Mouse (Mus musculus) kidney, postnatal 0 days (tissue): ENCODE results near the gene Tmem191c. TPM values are rescaled to one million over a fixed set of nuclear protein-coding genes. Genes with fewer than 3 reads are reported as not detected.

Experiments used
- ATAC-seq: fragments of 200-750 bp; cut with Nextera tagmentation; replicated peaks from 2 replicates; pipeline ENCODE4 v1.8.0; 2017; ENCODE audit warnings: low read depth, moderate number of reproducible peaks, moderate TSS enrichment, moderate library complexity; ENCODE audit not compliant: low FRiP score
- DNase-seq: peaks from one replicate; pipeline ENCODE4 v3.0.0-alpha.2; 2016; ENCODE audit warnings: low spot score
- H3K27ac ChIP-seq: fragments of 300-500 bp; sonication (generic); 2 replicates; pipeline ENCODE4 v1.5.1; 2014; ENCODE audit warnings: mild to moderate bottlenecking
- H3K27me3 ChIP-seq: fragments of 300-500 bp; sonication (generic); 2 replicates; pipeline ENCODE4 v1.6.1; 2014; ENCODE audit warnings: low read length, mixed read lengths; ENCODE audit not compliant: insufficient read depth
- H3K36me3 ChIP-seq: fragments of 300-500 bp; sonication (generic); 2 replicates; pipeline ENCODE4 v1.6.1; 2014; ENCODE audit warnings: low read length, mixed read lengths; ENCODE audit not compliant: insufficient read depth
- H3K4me1 ChIP-seq: fragments of 300-500 bp; sonication (generic); replicated peaks from 2 replicates; pipeline ENCODE4 v1.6.1; 2014; ENCODE audit warnings: antibody characterized with exemption, low read length, mixed read lengths; ENCODE audit not compliant: insufficient read depth
- H3K4me2 ChIP-seq: fragments of 300-500 bp; sonication (generic); 2 replicates; pipeline ENCODE4 v1.6.1; 2014; ENCODE audit warnings: mild to moderate bottlenecking, low read length, moderate library complexity, mixed read lengths
- H3K4me3 ChIP-seq: fragments of 300-500 bp; sonication (generic); replicated peaks from 2 replicates; pipeline ENCODE4 v1.5.1; 2014; ENCODE audit warnings: low read depth, low read length
- H3K9ac ChIP-seq: fragments of 300-500 bp; sonication (generic); 2 replicates; pipeline ENCODE4 v1.6.1; 2014; ENCODE audit warnings: low read depth, low read length
- H3K9me3 ChIP-seq: fragments of 300-500 bp; sonication (generic); replicated peaks from 2 replicates; pipeline ENCODE4 v1.6.1; 2016; ENCODE audit warnings: low read length, inconsistent platforms, mixed read lengths
- CTCF ChIP-seq: IDR thresholded peaks from 2 replicates; pipeline ENCODE4 v1.5.1; 2016; ENCODE audit warnings: antibody characterized with exemption, low read depth, mild to moderate bottlenecking, moderate library complexity
- WGBS: fragments of 180-500 bp; shearing (Covaris S2); extraction: QIAGEN DNeasy Blood & Tissue Kit; methylation state at CpG from one replicate; pipeline ENCODE4 v1.1.7; 2014; 5-methylcytosine and 5-hydroxymethylcytosine counted together
- polyA plus RNA-seq: library from polyadenylated mRNA; unstranded; fragments of >200 nt; fragmentation: Nextera tagmentation; extraction: Ambion mirVana; gene quantifications from 2 replicates; pipeline ENCODE4 v1.2.1, GENCODE M21; 2015

The Tmem191c gene
- polyA plus RNA-seq, 1 experiment from 2014 or later = 12.4 TPM

DNA sequence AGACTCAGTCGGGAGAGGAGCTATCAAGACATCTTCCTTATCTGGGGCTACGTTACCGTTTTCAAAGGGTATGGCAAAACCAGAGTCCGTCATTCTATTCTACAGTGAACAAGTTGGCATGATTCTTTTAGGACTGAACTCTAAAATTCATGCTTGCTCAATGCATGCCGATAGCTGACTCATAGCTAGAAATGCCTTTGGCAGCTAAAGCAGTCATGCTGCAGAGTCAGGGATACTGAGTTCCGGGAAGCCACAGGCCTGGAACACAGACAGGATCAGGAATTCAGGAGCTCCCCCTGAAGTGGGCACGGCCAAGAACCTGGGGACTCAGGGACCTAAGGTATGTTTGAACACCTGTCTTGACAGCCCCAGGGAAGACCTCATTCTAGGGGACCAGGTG is 40.7 kb downstream of the Tmem191c start:
- Histone ChIP-seq H3K4me2 (no peak overlapping the region), H3K4me3 (no peak overlapping the region), H3K36me3 (peaks cover 33% of the 10 kb centered on the region), H3K27me3 (no peaks in the 10 kb centered on the region), H3K9me3 (no peaks in the 10 kb centered on the region), H3K9ac (no peak overlapping the region), H3K4me1 (no peaks in the 10 kb centered on the region), H3K27ac (no peak overlapping the region)
- DNase-seq (no peak), ATAC-seq (no peak)
- no peak for TF ChIP-seq CTCF
- WGBS = 96% methylated on average over 7 of the region's 7 CpGs

GRCm38 (mm10) chr16:17321481-17321880 is 45.6 kb downstream of the Tmem191c start:
- 63% methylated on average over 5 of the region's 5 CpGs for WGBS
- Histone ChIP-seq H3K4me3 (no peak overlapping the region), H3K27ac (no peak overlapping the region), H3K9me3 (no peaks in the 10 kb centered on the region), H3K9ac (no peak overlapping the region), H3K4me2 (no peak overlapping the region), H3K36me3 (peaks cover 17% of the 10 kb centered on the region; the same call in 1 of the 2 replicates), H3K4me1 (no peaks in the 10 kb centered on the region), H3K27me3 (no peaks in the 10 kb centered on the region)
- TF ChIP-seq CTCF = no peak
- ATAC-seq = no peak
- no peak for DNase-seq

- ATAC-seq (no peak), DNase-seq (no peak)
- TF ChIP-seq CTCF = no peak
- Histone ChIP-seq H3K4me3 (no peak overlapping the region), H3K4me1 (no peaks in the 10 kb centered on the region), H3K9ac (no peak overlapping the region), H3K27ac (no peak overlapping the region), H3K36me3 (no peaks in the 10 kb centered on the region; the same call in 1 of the 2 replicates), H3K9me3 (no peaks in the 10 kb centered on the region), H3K4me2 (no peak overlapping the region), H3K27me3 (no peaks in the 10 kb centered on the region)
- WGBS = 92% methylated on average over 5 of the region's 5 CpGs
Observed at GRCm38 (mm10) chr16:17324745-17325144, 48.9 kb downstream of the Tmem191c start.

- whole genome bisulfite sequencing = 93% methylated on average over 2 of the region's 2 CpGs
- no peaks in the 10 kb centered on the region for H3K27me3 ChIP-seq
- H3K9ac ChIP-seq = no peak overlapping the region
- H3K4me2 ChIP-seq = no peak overlapping the region
- no peaks in the 10 kb centered on the region for H3K4me1 ChIP-seq
- no peaks in the 10 kb centered on the region for H3K9me3 ChIP-seq
- no peak overlapping the region for H3K27ac ChIP-seq
- no peaks in the 10 kb centered on the region; the same call in 1 of the 2 replicates for H3K36me3 ChIP-seq
- no peak for ATAC-seq
- DNase-seq = no peak
- no peak overlapping the region for H3K4me3 ChIP-seq
- no peak for TF ChIP-seq CTCF
Observed at GRCm38 (mm10) chr16:17326064-17326463, 50.2 kb downstream of the Tmem191c start.

DNA sequence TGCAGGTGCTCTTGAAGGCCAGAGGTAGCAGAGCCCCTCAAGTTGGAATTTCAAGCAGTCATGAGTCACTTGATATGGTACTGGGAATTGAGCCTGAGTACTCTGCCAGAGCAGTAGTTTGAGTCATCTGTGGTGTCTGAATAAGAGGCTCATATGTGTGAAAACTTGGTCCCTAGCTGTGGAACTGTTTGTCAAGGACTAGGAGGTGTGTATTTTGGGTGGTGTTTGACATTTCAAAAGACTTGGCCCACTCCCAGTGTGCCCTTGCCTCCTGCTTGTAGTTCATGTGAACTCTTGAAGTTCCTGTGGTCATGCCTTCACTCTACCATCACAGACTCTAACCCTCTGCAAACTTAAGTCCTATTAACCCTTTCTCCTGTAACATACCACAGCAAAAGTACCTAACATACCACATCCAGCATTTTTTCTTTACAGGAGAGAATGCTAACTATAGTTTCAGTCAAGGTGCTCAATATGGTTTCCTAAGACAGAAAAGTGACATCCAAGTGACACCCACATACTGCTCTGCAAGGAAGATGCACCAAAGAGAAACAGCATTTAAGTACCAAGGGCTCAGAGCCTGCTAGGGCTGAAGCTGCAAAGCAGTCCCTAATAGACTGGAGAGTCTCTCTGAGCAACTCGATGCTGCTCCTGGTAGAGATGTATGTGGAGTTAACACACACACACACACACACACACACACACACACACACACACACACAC is 54.1 kb downstream of the Tmem191c start:
- no peaks in the 10 kb centered on the region for H3K4me1 ChIP-seq
- 76% methylated on average over 1 of the region's 1 CpGs for WGBS
- TF ChIP-seq CTCF = no peak
- no peak for DNase-seq
- H3K36me3 ChIP-seq = no peaks in the 10 kb centered on the region; the same call in 1 of the 2 replicates
- no peak overlapping the region for H3K27ac ChIP-seq
- no peak overlapping the region for H3K4me3 ChIP-seq
- no peaks in the 10 kb centered on the region for H3K9me3 ChIP-seq
- ATAC-seq = no peak
- H3K9ac ChIP-seq = no peak overlapping the region
- H3K27me3 ChIP-seq = no peaks in the 10 kb centered on the region
- no peak overlapping the region for H3K4me2 ChIP-seq

DNA sequence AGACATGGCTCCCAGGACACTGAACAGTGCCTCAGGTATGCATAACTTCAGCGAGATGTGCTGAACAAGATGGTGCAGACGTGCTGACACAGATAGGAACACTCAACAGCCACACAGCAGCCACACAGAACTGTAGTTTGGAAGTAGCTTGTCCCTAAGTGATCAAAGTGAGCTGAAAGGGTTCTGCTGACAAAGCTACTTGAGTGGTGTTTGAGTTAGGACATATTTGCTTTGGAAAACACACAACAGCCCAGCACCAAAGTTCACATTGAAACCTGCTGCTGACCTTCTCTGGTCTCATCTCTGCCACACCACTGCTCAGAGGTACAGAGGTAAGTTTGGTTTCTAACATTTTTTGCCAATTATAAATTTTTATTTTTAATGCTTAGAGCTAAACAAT is 55.2 kb downstream of the Tmem191c start, which contains the start of gene Serpind1:
Gene Serpind1, plus strand, starts transcription at position 256 of the 400 bp plus-strand sequence.
- Histone ChIP-seq H3K27ac (no peak within 1 kb of the TSS), H3K4me2 (no peak within 1 kb of the TSS), H3K27me3 (no peaks in the 10 kb centered on the region), H3K4me3 (no peak within 1 kb of the TSS), H3K9me3 (no peaks in the 10 kb centered on the region), H3K36me3 (0 out of 2 replicates have a peak, but pooled peaks cover 4% of the 10 kb centered on the region), H3K4me1 (no peaks in the 10 kb centered on the region), H3K9ac (no peak within 1 kb of the TSS)
- TF ChIP-seq CTCF = no peak
- ATAC-seq (no peak), DNase-seq (no peak)
- WGBS = 86% methylated on average over 2 of the region's 2 CpGs
